Mouse (Mus musculus) thymus, adult 2 months (tissue): ENCODE measurements around the gene 1700015F17Rik.

ENCODE experiments used
- CTCF ChIP-seq: fragments of 200-500 bp; IDR thresholded peaks from 2 replicates; pipeline ENCODE4 v1.5.1; 2012; ENCODE audit warnings: mild to moderate bottlenecking, control low read depth, low read length, moderate library complexity, borderline replicate concordance; ENCODE audit not compliant: control insufficient read depth, poor library complexity, insufficient read depth; ENCODE audit errors: extremely low read depth
- POLR2A ChIP-seq: fragments of 200-500 bp; IDR thresholded peaks from 2 replicates; pipeline ENCODE4 v1.6.1; 2012; ENCODE audit warnings: mild to moderate bottlenecking, low read length, control low read depth, moderate library complexity; ENCODE audit not compliant: control insufficient read depth, poor library complexity, insufficient read depth; ENCODE audit errors: extremely low read depth

DNA sequence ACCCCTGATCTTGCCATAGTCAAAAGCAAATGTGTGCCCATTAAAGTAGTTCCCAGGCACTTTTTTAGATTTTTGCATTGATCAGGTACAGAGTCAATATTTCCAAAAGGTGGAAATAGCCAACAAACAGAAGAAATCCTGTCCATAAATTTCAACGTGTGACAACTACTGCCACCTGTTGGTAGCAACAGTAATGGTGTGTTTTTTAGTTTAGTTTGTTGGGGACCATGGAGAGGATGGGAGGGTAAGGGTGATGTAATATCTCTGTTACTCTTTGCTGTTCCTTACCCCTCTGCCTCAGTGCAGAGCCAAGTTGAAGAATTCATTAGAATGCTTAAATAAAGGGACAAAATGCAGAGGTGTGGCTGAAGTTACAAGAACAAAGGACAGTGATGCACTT is 2.7 kb upstream of the 1700015F17Rik start:
- no peak for TF ChIP-seq CTCF
- no peak for TF ChIP-seq POLR2A
